Mouse (Mus musculus) central nervous system, embryonic 11.5 days (tissue): ENCODE results near the gene Pzp. TPM values are rescaled to one million over a fixed set of nuclear protein-coding genes. Genes with fewer than 3 reads are reported as not detected.

ENCODE experiments used
- polyA plus RNA-seq: library from polyadenylated mRNA; depleted of rRNA; stranded (reverse); fragments of >200 nt; gene quantifications from 2 replicates; pipeline ENCODE4 v1.2.3, GENCODE M21; 2012; rRNA removed

Pzp gene
- polyA plus RNA-seq = 0.75 and 2.4 TPM in 2 replicates

GRCm38 (mm10) chr6:128526601-128527000, at the start of gene Pzp:
Gene Pzp, minus strand, starts transcription at chr6:128526720.

DNA sequence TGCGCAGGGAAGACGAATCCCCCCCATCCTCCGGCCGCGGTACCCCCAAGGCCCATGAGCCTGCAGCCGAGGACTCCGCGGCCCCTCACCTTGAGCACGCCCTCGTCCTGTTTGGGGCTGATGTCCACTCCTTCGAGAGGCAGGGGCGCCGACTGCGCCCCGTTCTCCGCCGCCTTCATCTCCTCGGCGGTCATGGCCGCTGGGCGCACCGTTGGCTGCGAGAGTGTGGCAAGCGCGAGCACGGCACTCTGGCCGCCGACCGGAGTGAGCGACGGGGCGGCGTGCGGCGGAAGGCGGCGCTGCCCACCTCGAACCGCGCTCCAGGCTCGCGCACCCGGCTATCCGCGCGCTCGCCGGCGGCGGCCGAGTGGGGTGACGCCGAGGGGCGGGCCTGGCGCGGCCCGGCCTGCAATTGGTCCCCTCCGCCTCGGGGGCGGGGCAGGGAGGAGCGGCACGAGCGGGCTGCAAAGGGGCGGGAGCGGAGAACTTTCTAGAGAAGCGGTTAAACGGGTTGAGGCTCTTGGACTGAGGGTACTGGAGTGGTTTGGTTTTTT, 88.1 kb downstream of the Pzp start, which contains the start of gene Fkbp4:
Gene Fkbp4, minus strand, starts transcription at position 361 of the 554 bp plus-strand sequence.

Other genes with a start within 250 kb of the Pzp start
- 1.2 and 2.4 TPM in 2 replicates for gene Tead4, start 225.9 kb downstream of the Pzp start, polyA plus RNA-seq
- 28.6 and 40.2 TPM in 2 replicates for gene Tulp3, start 170.9 kb downstream of the Pzp start, polyA plus RNA-seq
- gene Rhno1, start 163.8 kb downstream of the Pzp start, polyA plus RNA-seq = 64.5 and 65.9 TPM in 2 replicates
- 95.8 and 111 TPM in 2 replicates for gene Foxm1, start 163.8 kb downstream of the Pzp start, polyA plus RNA-seq
- gene Tex52, start 151.3 kb downstream of the Pzp start, polyA plus RNA-seq = 2.0 and 2.1 TPM in 2 replicates
- gene Gm44596, start 151.2 kb downstream of the Pzp start, polyA plus RNA-seq = not detected in 2 replicates
- 1.3 and 1.8 TPM in 2 replicates for gene Nrip2, start 127.4 kb downstream of the Pzp start, polyA plus RNA-seq
- gene Itfg2, start 101.8 kb downstream of the Pzp start, polyA plus RNA-seq = 24.8 and 32.7 TPM in 2 replicates
- 350 and 510 TPM in 2 replicates for gene Fkbp4, start 88.0 kb downstream of the Pzp start, polyA plus RNA-seq
- not detected in 2 replicates for gene A2ml1, start 54.9 kb upstream of the Pzp start, polyA plus RNA-seq
- not detected in 2 replicates for gene Klrb1a, start 96.8 kb upstream of the Pzp start, polyA plus RNA-seq
- not detected in 2 replicates for gene Clec2h, start 135.7 kb upstream of the Pzp start, polyA plus RNA-seq
- not detected in 2 replicates for gene Klrb1, start 196.3 kb upstream of the Pzp start, polyA plus RNA-seq